Mouse (Mus musculus) olfactory bulb, adult 2 months (tissue): ENCODE measurements at regions not wholly inside any gene's neighbourhood (a gene's known extent, or its start where the extent isn't known, plus 50 kb on each side); places are given as distances from the start of the nearest gene placed in this dataset.

ENCODE experiments used
- CTCF ChIP-seq: fragments of 200-500 bp; IDR thresholded peaks from 2 replicates; pipeline ENCODE4 v1.5.1; 2012; ENCODE audit warnings: low read depth, mild to moderate bottlenecking, low read length, moderate library complexity; ENCODE audit not compliant: insufficient read depth
- POLR2A ChIP-seq: fragments of 200-500 bp; IDR thresholded peaks from 2 replicates; pipeline ENCODE4 v1.6.1; 2012; ENCODE audit warnings: mild to moderate bottlenecking, low read depth, low read length, moderate library complexity; ENCODE audit not compliant: insufficient read depth

DNA sequence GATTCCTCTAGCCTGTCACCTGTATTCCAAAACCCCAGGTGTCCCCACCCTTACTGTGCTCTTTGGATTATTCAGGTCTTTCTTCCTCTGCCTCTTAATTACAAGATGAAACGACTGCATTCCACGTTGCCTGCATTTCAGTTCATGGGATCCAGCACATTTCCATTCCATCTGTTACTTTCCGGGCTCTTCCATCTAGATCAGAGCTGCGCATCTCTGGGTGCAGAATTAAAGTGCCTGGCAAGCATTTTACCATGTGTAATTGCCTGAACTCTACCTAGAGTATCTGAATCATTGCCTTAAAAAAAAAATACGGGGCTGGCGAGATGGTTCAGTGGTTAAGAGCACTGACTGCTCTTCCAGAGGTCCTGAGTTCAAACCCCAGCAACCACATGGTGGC, 90.0 kb downstream of the D16Ertd472e start:
- no peak for TF ChIP-seq POLR2A
- no peak for TF ChIP-seq CTCF
